Mouse (Mus musculus): ENCODE data around the gene Hsf4. TPM values are rescaled to one million over a fixed set of nuclear protein-coding genes. Genes with fewer than 3 reads are reported as not detected.
A peak's percentile ranks its signal among the peaks of the same experiment; 100 is the strongest.
"Not testable (repeated sequence)": the region's sequence is repeated elsewhere in the genome, so short reads cannot be mapped to it uniquely, and the experiment has no call there.

Hsf4 gene
- polyA plus RNA-seq, 1 experiment from 2014 or later: not detected

DNA sequence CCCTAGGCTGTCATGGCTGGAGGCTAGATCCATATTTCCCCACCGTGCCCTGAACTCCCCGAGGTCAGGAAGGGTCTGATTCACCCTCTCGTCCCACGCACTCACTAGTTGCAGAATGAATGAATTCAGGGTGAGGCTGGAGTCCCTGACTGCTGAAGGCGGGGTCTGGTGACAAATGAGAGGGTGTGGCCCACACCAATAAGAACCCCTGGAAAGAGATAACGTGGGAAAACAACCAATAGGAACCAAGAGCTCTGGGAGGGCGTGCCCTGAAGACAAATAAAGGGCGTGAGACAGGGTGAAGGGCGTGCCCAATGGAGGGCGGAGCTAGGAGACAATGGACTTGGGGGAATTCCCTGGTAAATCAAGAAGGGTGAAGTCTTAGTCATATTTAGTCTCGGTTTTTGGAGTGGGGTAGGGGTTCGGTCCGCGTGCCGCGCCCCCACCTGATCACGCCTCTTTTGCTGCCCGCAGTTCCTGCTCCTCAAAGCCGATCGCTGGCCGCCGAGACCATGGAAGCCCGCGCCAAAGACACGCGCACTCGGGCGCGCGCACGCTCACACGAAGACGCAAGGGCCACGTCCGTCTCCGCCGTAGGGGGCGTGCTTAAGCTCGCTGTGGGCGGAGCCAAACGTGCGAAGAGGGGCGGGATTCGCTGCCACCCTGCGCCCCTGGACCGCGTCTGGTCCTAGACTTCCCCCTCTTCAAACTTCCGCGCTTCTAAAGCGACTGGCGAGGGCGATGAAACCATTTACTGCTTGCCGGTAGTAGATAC lies 19.5 kb downstream of the Hsf4 start:
- Histone ChIP-seq H3K9me3 (ENCODE audit: control insufficient read depth, low read length) (no peaks in the 10 kb centered on the region), H3K9ac (ENCODE audit: low read length) (peak overlapping the region; percentile 77), H3K27me3 (ENCODE audit: control insufficient read depth, insufficient read depth, low read length) (peaks cover 15% of the 10 kb centered on the region), H3K36me3 (ENCODE audit: control insufficient read depth, insufficient read depth, low read length) (no peaks in the 10 kb centered on the region), H3K4me3 (ENCODE audit: low read depth, low read length) (peak overlapping the region; percentile 40), H3K27ac (ENCODE audit: low read depth, low read length) (peak overlapping the region; percentile 71; the same call in 1 of the 2 replicates), H3K4me1 (ENCODE audit: control insufficient read depth, insufficient read depth, low read length) (peaks cover 22% of the 10 kb centered on the region), H3K4me2 (peak overlapping the region; percentile 74)
- peak; percentile 95 for ATAC-seq (ENCODE audit: low FRiP score)
- DNase-seq (ENCODE audit: low spot score, missing footprints): peak; percentile 99
- 0% methylated on average over 53 of the region's 53 CpGs for WGBS

DNA sequence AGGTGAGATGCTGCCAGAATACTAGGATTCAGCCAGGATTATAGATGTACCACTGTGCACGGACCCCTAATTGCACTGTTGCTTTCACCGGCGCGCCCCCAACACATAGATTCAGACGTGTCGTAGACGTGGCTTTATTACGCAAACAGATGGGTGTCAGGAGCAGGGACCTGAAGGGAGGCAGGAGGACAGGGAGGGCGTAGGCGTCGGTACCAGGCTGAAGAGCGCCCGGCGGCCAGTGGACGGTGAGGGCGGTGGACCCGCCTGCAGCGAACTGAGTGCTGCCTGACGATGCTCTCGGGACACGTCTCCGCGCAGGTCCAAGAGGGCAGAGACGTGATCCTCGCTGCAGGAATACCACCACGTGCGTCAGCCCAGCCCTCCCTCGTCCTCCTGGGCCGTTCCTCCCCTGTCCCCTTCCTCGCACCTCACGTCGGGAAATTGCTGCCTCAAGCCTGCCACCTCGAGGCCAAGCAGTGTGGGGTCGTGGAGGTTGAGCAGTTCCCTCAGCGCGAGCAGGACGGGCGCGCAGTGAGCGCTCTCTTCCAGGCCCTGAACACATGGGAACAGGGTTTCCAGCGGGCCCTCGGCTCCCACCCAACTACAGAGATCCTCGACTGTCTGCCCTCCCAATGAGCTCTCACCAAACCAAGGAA lies 20.3 kb downstream of the Hsf4 start, which contains the start of gene 4931428F04Rik:
Gene 4931428F04Rik, minus strand, starts transcription at position 60 of the 656 bp plus-strand sequence.
- no peaks in the 10 kb centered on the region for H3K36me3 ChIP-seq (ENCODE audit: control insufficient read depth, insufficient read depth, low read length)
- H3K27me3 ChIP-seq (ENCODE audit: control insufficient read depth, insufficient read depth, low read length): peaks cover 15% of the 10 kb centered on the region
- DNase-seq (ENCODE audit: low spot score, missing footprints) (peak; percentile 94), ATAC-seq (ENCODE audit: low FRiP score) (peak; percentile 34)
- peak within 1 kb of the TSS; percentile 40 for H3K4me3 ChIP-seq (ENCODE audit: low read depth, low read length)
- peak within 1 kb of the TSS; percentile 71; the same call in 1 of the 2 replicates for H3K27ac ChIP-seq (ENCODE audit: low read depth, low read length)
- H3K9ac ChIP-seq (ENCODE audit: low read length): peak within 1 kb of the TSS; percentile 77
- H3K4me1 ChIP-seq (ENCODE audit: control insufficient read depth, insufficient read depth, low read length): peaks cover 22% of the 10 kb centered on the region
- 1% methylated on average over 43 of the region's 43 CpGs for WGBS
- H3K9me3 ChIP-seq (ENCODE audit: control insufficient read depth, low read length): no peaks in the 10 kb centered on the region
- peak within 1 kb of the TSS; percentile 74 for H3K4me2 ChIP-seq

DNA sequence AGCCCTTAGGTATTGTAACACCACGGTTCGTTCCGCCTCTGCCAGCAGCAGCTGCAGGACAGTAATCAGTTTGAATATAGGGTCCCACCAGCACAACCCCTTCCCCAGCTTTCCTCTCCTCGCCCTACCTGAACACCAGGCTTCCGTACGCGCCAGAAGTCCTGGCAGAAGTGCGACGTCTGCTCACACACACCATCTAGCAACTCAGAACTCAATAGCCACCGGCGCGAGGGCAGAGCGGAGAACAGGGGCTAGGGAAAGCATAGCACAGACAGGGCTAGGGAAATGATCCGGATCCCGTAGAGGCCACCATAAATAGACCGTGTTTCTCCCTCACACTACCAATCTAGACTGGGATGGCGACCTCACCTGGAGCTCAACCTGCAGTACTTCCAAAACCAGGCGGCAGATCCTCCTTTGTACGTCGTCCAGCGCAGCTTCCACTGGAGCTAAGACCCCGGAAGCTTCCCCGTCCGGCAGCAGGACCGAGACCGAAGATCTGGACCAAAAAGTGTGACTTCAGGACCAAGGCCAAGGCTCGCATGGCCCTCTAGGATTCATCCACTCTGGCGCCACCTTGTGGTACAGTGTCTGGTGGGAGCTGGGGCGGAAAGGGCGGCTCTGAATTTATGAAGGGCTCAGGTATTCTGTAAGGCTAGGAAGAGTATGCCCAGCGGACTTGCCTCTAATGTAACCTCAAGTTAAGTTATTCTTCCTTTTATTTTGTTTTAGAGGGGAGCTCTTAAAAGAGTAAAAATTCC lies 21.1 kb downstream of the Hsf4 start:
- Histone ChIP-seq H3K9me3 (ENCODE audit: control insufficient read depth, low read length) (no peaks in the 10 kb centered on the region), H3K4me2 (peak overlapping the region; percentile 74), H3K4me1 (ENCODE audit: control insufficient read depth, insufficient read depth, low read length) (peaks cover 22% of the 10 kb centered on the region), H3K27me3 (ENCODE audit: control insufficient read depth, insufficient read depth, low read length) (peaks cover 15% of the 10 kb centered on the region), H3K36me3 (ENCODE audit: control insufficient read depth, insufficient read depth, low read length) (no peaks in the 10 kb centered on the region), H3K27ac (ENCODE audit: low read depth, low read length) (no peak overlapping the region), H3K9ac (ENCODE audit: low read length) (peak overlapping the region; percentile 24; the same call in 1 of the 2 replicates), H3K4me3 (ENCODE audit: low read depth, low read length) (peak overlapping the region; percentile 40)
- ATAC-seq (ENCODE audit: low FRiP score): no peak
- 6% methylated on average over 31 of the region's 31 CpGs for WGBS
- DNase-seq (ENCODE audit: low spot score, missing footprints): peak; percentile 99

DNA sequence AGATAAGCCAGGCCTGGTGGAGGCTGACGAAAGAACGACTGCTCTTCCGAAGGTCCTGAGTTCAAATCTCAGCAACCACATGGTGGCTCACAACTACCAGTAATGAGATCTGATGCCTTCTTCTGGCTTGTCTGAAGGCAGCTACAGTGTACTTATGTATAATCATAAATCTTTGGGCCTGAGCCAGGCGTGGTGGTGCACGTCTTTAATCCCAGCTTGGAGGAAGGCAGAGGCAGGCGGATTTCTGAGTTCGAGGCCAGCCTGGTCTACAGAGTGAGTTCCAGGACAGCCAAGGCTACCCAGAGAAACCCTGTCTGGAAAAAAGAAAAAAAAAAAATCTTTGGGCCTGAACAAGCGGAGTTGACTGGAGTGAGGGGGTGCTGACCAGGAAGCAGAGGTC lies 21.8 kb downstream of the Hsf4 start:
- Histone ChIP-seq H3K27me3 (ENCODE audit: control insufficient read depth, insufficient read depth, low read length) (peaks cover 15% of the 10 kb centered on the region), H3K4me1 (ENCODE audit: control insufficient read depth, insufficient read depth, low read length) (peaks cover 20% of the 10 kb centered on the region)
- DNase-seq (ENCODE audit: low spot score, missing footprints); H3K9ac ChIP-seq (ENCODE audit: low read length); H3K36me3 ChIP-seq (ENCODE audit: control insufficient read depth, insufficient read depth, low read length); H3K4me2 ChIP-seq; H3K9me3 ChIP-seq (ENCODE audit: control insufficient read depth, low read length); H3K4me3 ChIP-seq (ENCODE audit: low read depth, low read length); H3K27ac ChIP-seq (ENCODE audit: low read depth, low read length); ATAC-seq (ENCODE audit: low FRiP score): not testable (repeated sequence)
- 85% methylated on average over 8 of the region's 8 CpGs for WGBS

DNA sequence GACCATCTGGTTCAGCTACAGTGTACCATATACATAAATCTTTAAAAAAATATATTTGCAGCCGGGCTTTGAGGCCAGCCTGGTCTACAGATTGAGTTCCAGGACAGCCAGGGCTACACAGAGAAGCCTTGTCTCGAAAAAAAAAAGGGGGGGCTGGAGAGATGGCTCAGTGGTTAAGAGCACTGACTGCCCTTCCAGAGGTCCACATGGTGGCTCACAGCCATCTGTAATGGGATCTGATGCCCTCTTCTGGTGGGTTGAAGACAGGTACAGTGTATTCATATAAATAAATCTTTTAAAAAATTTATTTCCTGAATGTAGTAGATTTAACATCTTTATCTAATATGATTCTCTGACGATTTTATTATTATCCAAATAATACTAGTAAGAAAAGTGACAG lies 22.2 kb downstream of the Hsf4 start:
- not testable (repeated sequence) for DNase-seq (ENCODE audit: low spot score, missing footprints)

DNA sequence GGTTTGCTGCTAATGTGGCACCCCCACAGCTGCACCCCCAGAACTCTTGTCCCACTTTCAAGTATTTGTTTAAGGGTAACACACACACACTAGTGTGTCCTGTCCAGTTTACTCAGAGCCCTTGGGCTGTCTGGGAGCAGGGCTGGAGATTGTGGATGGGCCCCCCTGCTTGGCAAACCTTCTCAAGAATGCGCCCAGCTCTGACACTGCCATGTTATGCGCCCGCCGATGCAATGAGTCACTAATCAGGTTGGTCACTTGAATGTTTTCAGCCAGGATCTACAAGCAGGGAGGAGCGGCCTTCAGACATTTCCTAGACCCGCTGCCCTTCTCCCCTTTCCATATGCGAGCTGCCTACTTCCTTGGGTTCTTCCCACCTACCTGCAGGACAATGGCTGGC lies 22.9 kb downstream of the Hsf4 start:
- H3K9ac ChIP-seq (ENCODE audit: low read length): no peak overlapping the region
- DNase-seq (ENCODE audit: low spot score, missing footprints) (no peak), ATAC-seq (ENCODE audit: low FRiP score) (no peak)
- peaks cover 16% of the 10 kb centered on the region for H3K4me1 ChIP-seq (ENCODE audit: control insufficient read depth, insufficient read depth, low read length)
- no peaks in the 10 kb centered on the region for H3K36me3 ChIP-seq (ENCODE audit: control insufficient read depth, insufficient read depth, low read length)
- 77% methylated on average over 7 of the region's 7 CpGs for WGBS
- no peak overlapping the region for H3K4me3 ChIP-seq (ENCODE audit: low read depth, low read length)
- no peak overlapping the region for H3K4me2 ChIP-seq
- H3K27ac ChIP-seq (ENCODE audit: low read depth, low read length): no peak overlapping the region
- peaks cover 15% of the 10 kb centered on the region for H3K27me3 ChIP-seq (ENCODE audit: control insufficient read depth, insufficient read depth, low read length)
- H3K9me3 ChIP-seq (ENCODE audit: control insufficient read depth, low read length): no peaks in the 10 kb centered on the region

More for the DNA sequence above, 22.2 kb downstream of the Hsf4 start:
- H3K4me1 ChIP-seq (ENCODE audit: control insufficient read depth, insufficient read depth, low read length): peaks cover 16% of the 10 kb centered on the region
- H3K9ac ChIP-seq (ENCODE audit: low read length); ATAC-seq (ENCODE audit: low FRiP score); H3K9me3 ChIP-seq (ENCODE audit: control insufficient read depth, low read length); H3K36me3 ChIP-seq (ENCODE audit: control insufficient read depth, insufficient read depth, low read length); H3K4me3 ChIP-seq (ENCODE audit: low read depth, low read length); H3K27ac ChIP-seq (ENCODE audit: low read depth, low read length); H3K4me2 ChIP-seq: not testable (repeated sequence)
- H3K27me3 ChIP-seq (ENCODE audit: control insufficient read depth, insufficient read depth, low read length): peaks cover 15% of the 10 kb centered on the region
- 75% methylated on average over 3 of the region's 3 CpGs for WGBS

DNA sequence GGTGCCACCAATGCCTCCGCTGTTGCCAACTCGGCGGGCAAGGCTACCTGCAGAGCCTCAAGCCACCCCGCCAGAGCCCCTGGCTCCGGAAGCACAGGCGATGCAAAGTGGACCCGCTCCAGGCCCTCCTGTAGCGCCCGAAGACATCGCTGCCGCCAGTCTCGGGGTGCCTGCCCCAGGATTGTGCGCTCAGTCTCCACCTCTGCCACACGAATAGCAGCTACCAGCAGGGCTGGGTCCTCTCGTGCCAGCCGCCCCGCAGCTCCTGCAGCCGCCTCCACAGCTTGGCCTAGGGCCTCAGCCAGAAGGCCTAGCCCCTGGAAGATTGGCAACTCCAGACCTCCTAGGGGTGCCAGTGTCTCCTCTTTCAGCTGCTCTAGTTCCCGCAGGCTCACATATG lies 23.8 kb downstream of the Hsf4 start:
- WGBS: 71% methylated on average over 19 of the region's 19 CpGs
- Histone ChIP-seq H3K9ac (ENCODE audit: low read length) (no peak overlapping the region), H3K4me3 (ENCODE audit: low read depth, low read length) (no peak overlapping the region), H3K9me3 (ENCODE audit: control insufficient read depth, low read length) (no peaks in the 10 kb centered on the region), H3K36me3 (ENCODE audit: control insufficient read depth, insufficient read depth, low read length) (no peaks in the 10 kb centered on the region), H3K4me2 (no peak overlapping the region), H3K27ac (ENCODE audit: low read depth, low read length) (no peak overlapping the region), H3K27me3 (ENCODE audit: control insufficient read depth, insufficient read depth, low read length) (peaks cover 15% of the 10 kb centered on the region), H3K4me1 (ENCODE audit: control insufficient read depth, insufficient read depth, low read length) (peaks cover 14% of the 10 kb centered on the region)
- DNase-seq (ENCODE audit: low spot score, missing footprints) (no peak), ATAC-seq (ENCODE audit: low FRiP score) (no peak)

DNA sequence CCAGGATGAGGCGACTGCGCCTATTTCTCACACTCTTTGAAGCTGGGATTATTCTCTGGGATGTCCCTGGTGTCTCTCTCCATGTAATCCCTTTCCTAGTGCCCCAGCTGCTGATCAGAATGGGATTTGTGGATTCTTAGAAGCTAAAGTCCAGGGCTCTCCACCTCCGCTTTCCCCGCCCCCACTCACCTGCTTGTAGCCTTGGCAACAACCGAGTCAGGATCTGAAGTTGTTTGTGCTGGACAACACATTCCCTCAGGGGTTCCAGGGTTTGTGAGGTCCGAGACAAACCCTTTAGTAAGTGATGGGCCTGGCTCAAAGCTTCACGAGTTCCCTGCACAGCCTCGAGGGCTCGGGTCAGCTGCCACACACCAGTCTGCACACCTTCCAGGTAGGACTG lies 25.2 kb downstream of the Hsf4 start:
- Histone ChIP-seq H3K4me2 (no peak overlapping the region), H3K27ac (ENCODE audit: low read depth, low read length) (no peak overlapping the region), H3K4me3 (ENCODE audit: low read depth, low read length) (no peak overlapping the region), H3K27me3 (ENCODE audit: control insufficient read depth, insufficient read depth, low read length) (peaks cover 13% of the 10 kb centered on the region), H3K9me3 (ENCODE audit: control insufficient read depth, low read length) (no peaks in the 10 kb centered on the region), H3K36me3 (ENCODE audit: control insufficient read depth, insufficient read depth, low read length) (peaks cover 4% of the 10 kb centered on the region; the same call in 1 of the 2 replicates), H3K4me1 (ENCODE audit: control insufficient read depth, insufficient read depth, low read length) (peaks cover 19% of the 10 kb centered on the region), H3K9ac (ENCODE audit: low read length) (no peak overlapping the region)
- ATAC-seq (ENCODE audit: low FRiP score) (no peak), DNase-seq (ENCODE audit: low spot score, missing footprints) (no peak)
- 60% methylated on average over 9 of the region's 9 CpGs for WGBS

Data from midbrain, embryonic 11.5 days (tissue).